Mouse (Mus musculus) large intestine, adult 2 months (tissue): Measurements from ENCODE around the gene Apba2. TPM values are rescaled to one million over a fixed set of nuclear protein-coding genes. Genes with fewer than 3 reads are reported as not detected.

Source experiments
- DNase-seq: peaks from one replicate; pipeline ENCODE4 v3.0.0-alpha.2; 2012; ENCODE audit warnings: low read depth, low spot score
- WGBS: fragments of 180-500 bp; shearing (Covaris S2); methylation state at CpG from one replicate; pipeline ENCODE4 v1.1.7; 2018; 5-methylcytosine and 5-hydroxymethylcytosine counted together
- polyA plus RNA-seq: library from polyadenylated mRNA; depleted of rRNA; stranded (reverse); fragments of >200 nt; gene quantifications from 2 replicates; pipeline ENCODE4 v1.2.3, GENCODE M21; 2012

Apba2 gene
- polyA plus RNA-seq, 1 experiment = 1.7 TPM

- 92% methylated on average over 5 of the region's 5 CpGs for WGBS
- no peak for DNase-seq
Observed at GRCm38 (mm10) chr7:64521695-64522408, 20.3 kb downstream of the Apba2 start.

- WGBS = 29% methylated on average over 1 of the region's 1 CpGs
- DNase-seq = no peak
Observed at GRCm38 (mm10) chr7:64522409-64522730, 20.9 kb downstream of the Apba2 start.

- WGBS = 97% methylated on average over 1 of the region's 1 CpGs
- DNase-seq = no peak
Observed at GRCm38 (mm10) chr7:64531297-64531696, 29.8 kb downstream of the Apba2 start.

- 90% methylated on average over 6 of the region's 6 CpGs for WGBS
- no peak for DNase-seq
Observed at GRCm38 (mm10) chr7:64533374-64533773, 31.9 kb downstream of the Apba2 start.

GRCm38 (mm10) chr7:64535269-64535668 is 33.8 kb downstream of the Apba2 start:
- no peak for DNase-seq
- WGBS = 57% methylated on average over 2 of the region's 2 CpGs

- DNase-seq = no peak
- WGBS = 62% methylated on average over 10 of the region's 10 CpGs
Observed at GRCm38 (mm10) chr7:64539450-64540148, 38.1 kb downstream of the Apba2 start.

- WGBS = 72% methylated on average over 8 of the region's 8 CpGs
Observed at GRCm38 (mm10) chr7:64546801-64547200, 45.3 kb downstream of the Apba2 start.

GRCm38 (mm10) chr7:64550856-64551255 is 49.4 kb downstream of the Apba2 start:
- WGBS = 62% methylated on average over 1 of the region's 1 CpGs
- no peak for DNase-seq

More at GRCm38 (mm10) chr7:64546801-64547200, 45.3 kb downstream of the Apba2 start:
- DNase-seq = no peak

- 77% methylated on average over 13 of the region's 16 CpGs for WGBS
- DNase-seq = no peak
Observed at GRCm38 (mm10) chr7:64552523-64553190, 51.2 kb downstream of the Apba2 start.

- 62% methylated on average over 9 of the region's 9 CpGs for WGBS
- DNase-seq = no peak
Observed at GRCm38 (mm10) chr7:64561711-64562498, 60.4 kb downstream of the Apba2 start.

- 73% methylated on average over 7 of the region's 7 CpGs for WGBS
- no peak for DNase-seq
Observed at GRCm38 (mm10) chr7:64564891-64565571, 63.5 kb downstream of the Apba2 start.

GRCm38 (mm10) chr7:64566371-64567243 is 65.1 kb downstream of the Apba2 start:
- DNase-seq = no peak
- 76% methylated on average over 10 of the region's 10 CpGs for WGBS

- WGBS = 66% methylated on average over 4 of the region's 4 CpGs
- DNase-seq = no peak
Observed at GRCm38 (mm10) chr7:64568722-64569121, 67.2 kb downstream of the Apba2 start.

- DNase-seq = no peak
- WGBS = 35% methylated on average over 7 of the region's 7 CpGs
Observed at GRCm38 (mm10) chr7:64569676-64570075, 68.2 kb downstream of the Apba2 start.

GRCm38 (mm10) chr7:64570914-64571313 is 69.4 kb downstream of the Apba2 start:
- 68% methylated on average over 4 of the region's 4 CpGs for whole genome bisulfite sequencing
- no peak for DNase-seq

GRCm38 (mm10) chr7:64574144-64574543 is 72.6 kb downstream of the Apba2 start:
- WGBS = 83% methylated on average over 16 of the region's 16 CpGs
- no peak for DNase-seq

- DNase-seq = no peak
- 26% methylated on average over 1 of the region's 1 CpGs for WGBS
Observed at GRCm38 (mm10) chr7:64576519-64576951, 75.0 kb downstream of the Apba2 start.

- DNase-seq = no peak
- 89% methylated on average over 6 of the region's 6 CpGs for WGBS
Observed at GRCm38 (mm10) chr7:64578176-64578575, 76.7 kb downstream of the Apba2 start.
